Mouse (Mus musculus) spleen, postnatal 14 days (tissue): ENCODE results near the gene Tbc1d22a.

Source experiments
- DNase-seq, 2 experiments: peaks; one replicate each; pipeline ENCODE4 v3.0.0; 2021 to 2022; ENCODE audit warnings: low spot score in 2 of 2

Tbc1d22a gene

DNA sequence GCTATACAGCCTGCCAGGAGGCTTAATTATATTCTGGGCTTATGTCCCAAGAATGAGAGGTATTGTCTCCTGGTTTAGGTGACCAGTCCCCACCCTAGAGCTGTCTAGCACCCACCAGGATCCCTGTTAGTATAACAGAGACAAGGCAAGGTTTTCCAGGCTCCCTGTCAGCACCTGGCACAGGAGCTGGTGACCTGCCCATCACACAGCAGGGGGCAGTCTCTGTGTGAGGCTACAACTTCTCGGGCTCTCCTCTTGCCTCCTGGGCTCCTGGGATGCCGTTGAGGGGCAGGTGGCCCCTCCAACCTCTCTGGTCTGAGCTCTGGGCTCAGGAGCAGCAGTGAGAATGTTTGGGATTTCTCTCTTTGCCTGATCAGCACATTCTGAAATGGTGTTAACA, 171.2 kb downstream of the Tbc1d22a start:
- DNase-seq: no peak

DNA sequence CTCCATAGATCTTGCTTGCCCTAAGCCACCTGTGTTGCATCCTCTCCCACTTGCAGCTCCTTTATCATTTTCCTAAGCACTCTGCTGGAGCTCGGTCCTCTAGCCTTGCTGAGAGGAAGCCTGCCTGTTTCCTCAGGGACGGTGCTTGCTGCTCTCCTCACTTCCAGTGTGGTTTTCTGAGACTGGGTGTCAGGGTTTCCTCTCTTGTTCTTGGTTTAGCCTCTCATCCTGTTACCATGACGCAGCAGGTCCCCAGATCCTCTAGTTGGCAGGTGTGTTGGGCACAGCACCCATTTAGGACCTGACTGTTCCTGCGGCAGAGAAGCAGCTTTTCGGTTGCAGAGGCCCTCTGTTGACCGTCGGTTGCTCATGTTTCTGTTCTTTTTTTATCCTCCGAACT, 172.1 kb downstream of the Tbc1d22a start:
- no peak for DNase-seq

DNA sequence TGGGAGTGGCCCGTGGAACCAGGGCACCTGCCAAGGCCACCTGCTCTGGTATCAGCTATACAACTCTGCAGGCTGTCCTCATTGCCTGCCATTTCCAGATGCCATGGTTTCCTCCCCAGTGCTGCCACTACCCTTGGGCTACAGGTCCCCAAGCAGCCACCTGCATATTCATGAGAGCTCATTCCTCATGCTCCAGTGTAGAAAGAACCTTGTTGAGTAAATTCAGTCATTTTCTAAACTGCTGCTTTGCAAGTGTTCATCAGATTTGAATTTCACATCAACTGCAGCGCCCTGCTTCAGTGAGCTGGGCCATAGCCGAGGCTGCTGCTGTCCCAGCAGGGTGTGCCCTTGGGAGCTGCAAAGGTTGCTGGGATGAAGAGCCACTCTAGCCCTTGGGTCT, 174.3 kb downstream of the Tbc1d22a start:
- DNase-seq: no peak

DNA sequence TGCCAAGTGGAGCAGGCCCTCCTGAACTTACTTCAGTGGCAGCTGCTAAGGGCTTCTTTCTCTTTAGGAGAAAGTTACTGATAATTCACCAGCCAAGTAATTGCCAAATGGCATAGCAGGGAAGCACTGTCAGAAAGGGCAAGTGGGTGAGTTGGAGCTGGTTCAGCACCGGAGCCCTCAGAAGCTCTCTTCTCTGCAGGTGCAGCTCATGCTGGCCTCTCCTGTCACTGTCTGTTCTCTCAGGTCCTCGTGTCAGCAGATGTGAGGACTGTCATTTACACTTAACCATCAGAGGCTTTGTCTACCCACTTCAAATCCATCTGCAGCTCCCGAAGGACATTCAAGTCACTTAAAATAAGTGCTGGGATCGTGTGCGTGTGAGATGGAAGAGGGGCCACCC, 190.6 kb downstream of the Tbc1d22a start:
- DNase-seq: no peak

DNA sequence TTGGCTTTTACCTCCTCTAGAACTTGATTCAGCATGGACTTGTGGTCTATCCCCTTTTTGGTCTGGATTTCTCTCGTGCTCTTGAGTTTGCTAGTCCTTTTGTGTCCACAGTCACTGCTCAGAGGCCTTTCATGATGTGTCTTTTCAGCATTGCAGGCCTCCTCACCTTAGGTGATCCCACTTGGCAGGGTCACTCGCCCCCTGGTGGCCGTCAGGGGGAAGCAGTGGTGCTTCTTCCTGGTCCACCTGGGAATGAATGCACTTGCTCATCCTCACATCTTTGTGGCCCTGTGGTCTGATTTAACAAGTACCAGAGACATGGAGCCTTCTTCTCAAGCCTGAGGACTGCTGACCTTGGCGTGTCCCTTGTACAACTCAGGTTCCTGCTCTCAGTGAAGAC, 191.3 kb downstream of the Tbc1d22a start:
- peak in 1 of 2 experiments; percentile 34 for DNase-seq

DNA sequence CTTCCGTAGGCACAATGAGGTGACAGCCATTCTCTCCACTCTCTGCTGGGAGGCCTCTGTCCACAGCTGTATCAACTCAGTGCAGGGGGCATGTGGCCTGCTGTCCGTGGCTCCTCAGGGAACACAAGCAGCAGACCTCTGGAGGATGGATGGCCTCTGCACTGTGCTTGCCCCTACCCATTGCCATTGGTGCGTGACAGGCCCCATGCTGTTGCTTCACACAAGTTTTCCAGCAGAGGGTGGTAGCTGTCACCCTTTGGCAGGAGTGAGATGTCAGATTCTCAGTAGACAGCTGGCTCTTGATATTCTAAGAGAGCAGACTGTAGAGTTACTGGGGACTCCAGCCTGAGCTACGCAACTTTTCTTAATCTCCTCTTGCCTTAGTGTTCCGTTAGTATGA, 195.1 kb downstream of the Tbc1d22a start:
- DNase-seq: no peak

DNA sequence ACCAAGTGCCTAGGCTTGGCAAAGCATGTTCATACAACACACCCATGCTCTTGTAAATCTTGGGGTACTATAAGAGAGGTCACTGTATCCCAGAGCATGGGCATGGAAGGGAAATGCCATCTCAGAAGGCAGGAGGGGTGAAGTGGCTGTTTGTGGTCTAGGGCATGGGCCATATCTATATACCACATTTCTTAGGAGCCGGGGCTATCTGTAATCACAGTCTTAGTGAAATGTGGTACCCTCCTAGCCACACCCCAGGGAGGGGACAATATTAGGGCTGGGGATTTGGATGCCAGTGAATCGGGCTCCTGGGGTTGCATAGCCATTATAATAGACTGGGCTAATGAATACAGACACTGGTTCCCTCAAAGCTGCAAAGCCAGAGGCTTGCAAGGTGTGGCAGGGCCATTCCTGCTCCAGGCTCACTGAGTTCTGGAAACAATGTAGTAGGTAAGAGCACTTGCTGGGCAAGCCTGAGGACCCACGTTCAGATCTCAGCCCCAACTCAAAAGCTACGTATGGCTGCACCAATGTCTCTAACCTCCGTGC, 197.3 kb downstream of the Tbc1d22a start:
- no peak for DNase-seq

DNA sequence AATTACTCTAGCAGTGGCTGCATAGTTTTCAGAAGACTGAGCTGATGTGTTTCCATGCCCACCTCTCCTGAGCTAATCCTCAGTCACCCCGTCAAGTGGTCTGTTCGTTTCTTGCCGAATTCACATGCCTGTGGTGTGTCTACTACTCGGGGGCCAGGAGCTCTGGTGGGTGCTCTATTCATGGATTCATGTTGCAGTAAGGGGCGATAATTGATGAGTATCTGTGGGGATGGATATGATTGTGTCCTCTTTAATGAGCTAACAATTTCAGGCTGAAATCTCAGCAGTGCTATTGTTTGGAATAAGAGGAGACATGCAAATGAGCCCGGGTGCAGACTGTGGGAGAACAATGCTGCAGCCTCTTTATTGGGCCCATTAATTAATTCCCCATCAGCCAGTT, 201.7 kb downstream of the Tbc1d22a start:
- no peak for DNase-seq

DNA sequence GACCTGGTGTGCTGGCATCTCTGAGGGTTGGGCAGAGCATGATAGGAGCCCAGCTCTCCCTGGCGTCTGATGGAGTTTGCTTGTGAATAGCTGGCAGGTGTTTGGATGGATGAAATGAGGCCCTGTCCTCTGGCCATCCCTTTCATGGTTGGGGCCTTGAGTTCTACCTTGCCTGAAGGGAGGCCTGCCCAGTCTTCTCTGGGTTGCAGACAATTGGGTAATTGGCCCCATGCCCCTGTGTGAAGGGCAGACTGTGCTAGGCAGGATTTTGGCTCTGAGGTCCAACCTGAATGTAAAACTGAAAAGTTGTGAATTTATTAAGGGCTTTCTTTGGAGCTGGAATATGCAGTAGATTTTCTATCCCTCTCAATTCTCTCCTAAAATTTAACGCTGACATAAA, 204.2 kb downstream of the Tbc1d22a start:
- DNase-seq: no peak

DNA sequence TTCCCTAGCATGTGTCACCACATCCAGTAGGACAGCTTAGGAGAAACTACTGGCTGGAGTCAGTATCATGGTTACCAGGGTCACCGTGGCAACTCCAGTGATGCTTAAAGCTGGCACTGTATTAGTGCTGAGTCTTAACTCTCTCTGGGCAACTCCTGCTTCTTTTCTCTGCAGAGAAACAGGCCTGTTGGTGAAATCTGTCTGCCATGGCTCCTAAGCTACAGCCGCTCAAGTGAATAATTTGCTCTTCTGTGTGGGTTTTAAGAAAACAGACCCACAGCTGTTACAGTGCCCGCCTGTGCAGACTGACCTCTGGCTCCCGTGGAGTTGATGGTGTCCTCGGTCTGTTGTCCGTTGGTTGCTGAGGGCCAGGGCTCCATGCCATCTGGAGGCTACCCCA, 205.4 kb downstream of the Tbc1d22a start:
- DNase-seq: no peak

DNA sequence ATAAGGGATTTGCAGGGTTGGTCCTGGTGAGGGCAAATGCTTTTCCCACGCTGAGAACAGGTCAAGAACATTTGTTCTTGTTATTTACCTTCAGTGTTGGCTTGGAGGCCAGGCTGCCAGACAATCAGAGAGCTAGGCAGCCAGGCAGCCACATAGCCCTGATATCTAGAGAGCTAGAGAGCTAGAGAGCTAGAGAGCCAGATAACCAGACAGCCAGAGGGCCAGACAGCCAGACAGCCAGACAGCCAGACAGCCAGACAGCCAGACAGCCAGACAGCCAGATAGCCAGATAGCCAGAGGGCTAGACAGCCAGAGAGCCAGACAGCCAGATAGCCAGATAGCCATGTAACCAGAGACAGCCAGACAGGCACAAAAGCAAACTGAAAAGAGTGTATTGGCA, 208.6 kb downstream of the Tbc1d22a start:
- no peak for DNase-seq

DNA sequence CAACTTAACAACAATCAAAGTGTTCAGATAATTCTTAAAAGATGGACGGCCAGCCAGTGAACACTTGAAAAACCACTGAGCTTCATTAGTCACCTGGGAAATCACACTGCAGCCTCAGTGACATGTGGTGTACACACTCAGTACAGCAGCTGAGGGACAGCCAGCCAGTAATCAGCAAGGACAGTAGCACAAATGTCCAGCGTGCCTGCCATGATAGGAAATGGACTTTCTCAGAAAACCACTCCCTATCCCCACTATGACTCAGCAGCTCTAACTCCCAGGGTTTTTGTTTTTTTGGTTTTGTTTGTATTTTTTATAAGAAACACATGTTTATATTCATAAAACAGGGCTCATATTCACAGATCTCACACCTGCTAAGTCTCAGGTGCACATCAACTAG, 209.6 kb downstream of the Tbc1d22a start:
- no peak for DNase-seq

DNA sequence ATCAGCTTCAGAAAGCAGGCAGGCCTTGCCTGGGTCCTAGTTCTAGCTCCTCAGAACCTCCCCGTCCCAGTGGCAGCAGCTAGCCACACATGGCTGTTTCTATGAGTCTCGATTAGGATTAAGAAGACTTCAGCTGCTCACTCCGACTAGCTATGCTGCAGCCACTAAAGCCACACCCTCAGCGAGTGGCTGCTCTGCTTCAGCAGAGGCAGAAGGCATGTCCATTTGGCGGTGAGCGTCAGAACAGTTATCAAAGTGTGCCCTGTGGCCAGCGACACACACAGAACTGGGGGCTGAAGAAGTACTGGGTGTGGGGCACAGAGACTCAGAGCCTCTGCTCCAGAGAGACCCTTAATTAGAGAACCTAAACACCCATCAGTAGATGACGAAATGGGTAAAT, 210.7 kb downstream of the Tbc1d22a start:
- DNase-seq: no peak

DNA sequence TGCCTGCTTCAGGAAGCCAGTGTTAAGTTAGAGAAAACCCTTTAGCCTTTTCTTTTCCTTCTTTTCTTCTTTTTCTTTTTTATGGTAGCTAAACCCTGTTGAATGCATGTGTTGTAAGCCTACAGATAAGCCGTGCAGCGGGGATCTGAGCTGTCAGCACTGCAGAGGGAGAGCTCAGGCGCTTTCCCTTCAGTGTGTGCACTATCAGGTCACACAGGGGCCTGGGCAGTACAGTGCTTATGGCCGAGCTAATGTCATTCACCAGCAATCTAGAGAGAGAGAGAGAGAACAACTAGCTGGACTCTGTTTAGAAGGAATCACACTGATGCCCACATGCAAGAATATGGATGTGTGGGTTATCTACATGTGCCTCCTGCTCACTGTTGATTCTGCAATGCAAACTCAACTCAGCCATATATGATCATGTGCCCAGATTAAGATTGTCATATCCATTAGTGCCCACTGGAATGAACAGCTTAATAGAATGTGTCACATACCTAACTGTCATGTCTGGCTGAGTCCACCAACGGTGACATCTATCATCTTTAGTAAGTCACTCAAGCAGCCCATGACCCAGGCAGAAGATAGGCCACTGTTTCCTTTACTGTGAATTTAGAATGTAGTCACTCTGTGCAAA, 212.2 kb downstream of the Tbc1d22a start:
- DNase-seq: no peak

DNA sequence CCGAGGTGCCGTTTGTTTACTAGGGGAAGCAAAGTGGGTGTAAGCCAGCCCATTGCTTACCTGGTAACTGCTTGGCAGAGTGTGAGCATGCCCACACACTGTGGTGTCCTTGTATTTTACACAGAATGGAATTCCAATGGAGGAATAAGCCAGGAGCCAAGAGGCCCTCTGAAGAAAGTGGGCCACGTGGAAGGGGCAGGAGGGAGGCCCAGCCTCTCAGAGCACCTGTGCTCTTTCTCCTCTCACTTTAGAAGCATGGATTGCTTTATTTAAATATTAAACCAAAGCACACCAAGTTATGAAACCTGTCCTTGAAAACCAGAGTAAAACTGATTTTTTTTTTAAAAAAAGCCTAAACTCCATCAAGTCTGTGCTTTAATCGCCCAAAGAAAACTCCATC, 213.2 kb downstream of the Tbc1d22a start:
- DNase-seq: no peak

DNA sequence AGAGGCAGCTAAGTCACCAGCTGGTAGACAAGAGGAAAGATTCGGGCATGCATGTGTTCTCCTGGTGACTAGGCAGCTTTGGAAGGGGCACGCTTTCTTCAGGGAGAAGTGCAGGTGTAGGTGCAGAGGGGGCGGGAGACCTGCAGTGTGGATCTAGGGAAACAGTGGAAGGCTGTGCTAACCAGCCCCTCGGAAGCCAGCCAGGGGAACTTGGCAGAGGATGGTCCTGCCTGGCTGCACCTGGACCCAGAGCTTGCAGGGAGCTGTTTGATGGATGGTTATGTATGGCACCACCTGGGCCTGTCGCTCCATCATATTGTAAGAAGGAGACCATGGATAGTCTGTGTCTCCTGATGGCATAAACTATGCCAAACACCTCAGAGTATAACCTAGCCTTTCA, 214.2 kb downstream of the Tbc1d22a start:
- DNase-seq: no peak

DNA sequence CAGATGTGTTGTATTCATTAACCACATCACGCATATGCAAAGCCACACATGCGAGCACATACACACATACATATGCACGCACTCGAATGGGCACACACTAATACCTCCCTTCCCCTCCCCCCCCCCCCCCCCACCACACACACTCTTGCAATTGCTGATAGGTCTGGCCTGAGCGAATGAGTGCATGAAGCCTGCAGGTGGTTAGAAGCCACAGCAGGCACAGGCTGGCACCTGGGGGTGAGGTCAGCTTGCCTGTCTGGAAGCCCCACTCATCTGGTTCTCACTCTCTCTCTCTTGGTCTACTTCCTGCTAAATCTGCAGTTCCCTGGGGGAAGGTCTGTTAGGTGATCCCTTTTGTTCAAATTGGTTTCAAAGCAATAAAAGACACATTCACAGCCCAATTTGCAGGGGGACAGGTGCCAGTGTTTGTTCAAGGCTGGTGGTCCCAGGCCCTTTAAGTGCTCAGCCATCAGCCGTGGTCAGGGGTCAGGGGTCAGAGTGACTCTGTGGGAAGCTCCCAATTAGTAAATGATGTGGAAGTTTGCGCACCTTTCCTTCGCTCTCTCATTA, 215.6 kb downstream of the Tbc1d22a start:
- no peak for DNase-seq

DNA sequence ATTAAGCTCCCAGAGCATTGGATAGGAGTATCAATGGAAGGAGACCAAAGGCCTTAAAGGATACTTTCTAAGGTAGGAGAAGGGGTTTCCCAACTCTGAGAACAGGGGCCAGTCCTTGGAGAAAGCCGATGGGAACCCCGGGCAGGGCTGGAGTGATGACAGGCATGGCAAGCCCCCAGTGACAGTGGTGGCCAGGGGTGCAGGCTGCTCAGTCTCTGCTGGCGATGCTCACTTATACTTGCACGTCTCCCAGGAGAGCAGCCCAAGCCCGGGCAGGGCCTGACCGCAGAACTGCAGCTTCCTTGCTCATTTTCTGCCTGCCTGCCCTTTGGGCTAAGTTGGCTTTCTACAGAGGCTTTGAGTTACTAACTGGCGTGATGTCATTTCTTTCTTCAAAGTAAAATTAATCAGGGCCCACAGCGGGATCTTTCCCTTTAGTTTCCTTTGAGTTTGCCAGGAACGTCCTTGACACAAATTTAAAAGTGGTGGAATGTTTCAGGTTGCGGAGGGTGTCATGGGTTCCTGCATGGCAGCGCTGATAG, 217.4 kb downstream of the Tbc1d22a start:
- DNase-seq: no peak

DNA sequence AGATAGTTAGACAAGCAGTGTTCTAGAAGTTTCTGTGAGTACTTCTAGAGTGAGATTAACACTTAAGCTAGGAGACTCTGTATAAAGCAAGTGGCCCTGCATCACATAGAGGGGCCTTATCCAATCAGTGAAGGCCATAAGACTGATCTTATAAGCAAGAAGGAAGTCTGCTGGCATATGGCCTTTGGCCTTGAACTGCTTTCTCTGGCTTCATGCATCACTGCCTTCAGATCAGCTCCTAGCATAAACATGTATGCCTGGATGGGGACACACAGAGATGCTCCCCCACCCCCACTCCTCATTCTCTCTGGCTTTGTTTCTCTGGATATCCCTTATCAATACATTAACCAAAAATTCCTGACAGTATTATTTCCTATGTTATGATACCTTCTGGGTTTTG, 218.5 kb downstream of the Tbc1d22a start:
- no peak for DNase-seq

DNA sequence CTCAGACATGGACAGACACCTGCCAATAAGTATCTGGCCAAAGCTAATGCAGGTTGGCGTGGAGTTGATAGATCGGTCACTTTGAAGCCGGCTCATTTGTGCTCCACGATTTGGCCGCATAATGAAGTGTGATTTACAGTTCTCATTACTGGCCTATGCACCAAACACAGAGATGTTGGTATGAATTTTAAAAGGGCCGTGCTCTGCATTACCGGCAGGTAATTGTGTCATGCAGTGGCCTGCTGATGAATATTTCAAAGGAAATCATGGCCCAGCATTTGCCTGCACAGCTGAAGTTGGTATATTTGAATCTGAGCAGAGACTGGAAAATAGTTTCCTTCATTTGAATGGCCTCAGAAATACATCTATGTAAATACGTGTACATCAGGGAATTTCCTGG, 219.1 kb downstream of the Tbc1d22a start:
- no peak for DNase-seq

DNA sequence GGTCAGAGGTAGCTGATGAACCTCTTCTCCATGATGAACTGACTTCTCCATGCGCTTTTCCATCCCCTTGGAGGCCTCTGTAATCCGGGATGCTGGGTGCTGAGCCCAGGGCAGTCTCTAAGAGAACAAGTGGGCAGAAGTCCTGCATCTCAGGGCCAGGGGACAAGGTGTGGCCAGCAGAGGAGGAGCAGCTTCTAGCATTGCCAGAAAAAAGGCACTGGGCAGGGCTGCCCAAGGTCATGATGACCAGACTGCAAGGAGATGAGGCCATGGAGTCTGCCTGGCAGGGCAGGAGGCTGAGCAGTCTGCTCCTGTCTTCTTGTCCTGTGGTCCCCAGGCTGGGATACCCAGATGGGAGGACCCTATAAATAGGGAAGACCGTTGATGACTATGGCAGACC, 220.0 kb downstream of the Tbc1d22a start:
- no peak for DNase-seq

DNA sequence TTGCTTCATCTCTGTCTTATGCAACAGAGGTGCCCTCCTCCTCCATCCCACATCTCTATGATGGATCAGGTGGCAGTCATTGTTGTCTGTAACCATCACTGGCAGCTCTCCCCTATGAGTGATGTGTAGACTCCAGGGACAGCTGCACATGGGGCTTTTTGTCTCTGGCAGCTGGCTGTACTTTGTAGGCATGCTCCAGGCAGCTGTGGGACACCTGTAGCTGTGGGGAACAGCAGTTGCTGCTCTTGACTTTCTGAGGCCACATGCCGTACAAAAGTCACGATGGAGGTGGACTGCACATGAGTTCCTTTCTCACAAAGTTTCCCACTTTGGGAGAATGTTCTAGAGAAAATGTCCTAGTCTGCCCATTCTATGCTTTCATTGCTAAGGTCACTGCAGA, 223.1 kb downstream of the Tbc1d22a start:
- DNase-seq: no peak

DNA sequence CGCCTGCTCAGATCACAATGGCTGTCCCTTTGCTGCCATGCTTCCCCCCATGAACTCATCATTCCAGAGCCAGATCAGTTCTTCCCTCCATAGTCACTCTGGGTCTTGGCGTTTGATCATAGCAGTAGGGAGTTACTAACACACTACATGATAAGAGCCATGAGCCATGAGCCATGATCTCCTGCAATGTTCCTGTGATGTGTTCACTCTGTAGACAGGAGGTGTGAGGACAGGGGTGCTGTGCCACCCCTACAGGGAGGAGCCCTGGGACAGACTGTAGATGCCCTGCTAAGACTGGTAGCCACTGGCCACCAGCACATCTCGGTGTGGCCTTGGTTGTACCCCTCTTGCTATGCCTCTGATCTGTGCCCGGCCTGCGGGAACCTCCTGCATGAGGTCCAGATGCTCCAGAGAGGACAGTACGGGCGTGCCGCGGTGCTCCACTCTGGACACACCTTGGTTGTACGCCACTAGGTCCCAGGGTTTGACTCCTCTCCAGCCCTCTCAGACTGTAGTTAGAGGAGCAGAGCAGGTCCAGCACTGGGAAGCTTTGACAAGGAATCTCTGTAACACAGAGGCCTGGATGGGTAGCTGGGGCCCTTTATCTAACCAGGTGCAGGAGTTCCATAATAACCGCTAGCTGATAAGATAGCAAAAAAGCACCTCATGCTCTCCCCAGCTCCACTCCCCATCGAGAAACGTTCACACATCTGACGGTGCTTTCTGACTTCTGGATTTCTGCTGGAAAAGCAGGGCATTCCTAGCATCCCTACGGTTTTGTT, 224.9 kb downstream of the Tbc1d22a start:
- no peak for DNase-seq
